Mouse (Mus musculus) kidney, adult 2 months (tissue): Measurements from ENCODE around the gene Iqsec3.

Experiments
- CTCF ChIP-seq: fragments of 200-500 bp; conservative IDR thresholded peaks from 2 replicates; pipeline ENCODE4 v1.5.1; 2011; ENCODE audit warnings: low read depth, mild to moderate bottlenecking, control low read depth, low read length, moderate library complexity, mixed read lengths; ENCODE audit not compliant: insufficient read depth, insufficient read length
- POLR2A ChIP-seq: fragments of 200-500 bp; IDR thresholded peaks from one replicate; pipeline ENCODE4 v1.6.1; 2011; ENCODE audit warnings: low read depth, low read length, control low read depth

DNA sequence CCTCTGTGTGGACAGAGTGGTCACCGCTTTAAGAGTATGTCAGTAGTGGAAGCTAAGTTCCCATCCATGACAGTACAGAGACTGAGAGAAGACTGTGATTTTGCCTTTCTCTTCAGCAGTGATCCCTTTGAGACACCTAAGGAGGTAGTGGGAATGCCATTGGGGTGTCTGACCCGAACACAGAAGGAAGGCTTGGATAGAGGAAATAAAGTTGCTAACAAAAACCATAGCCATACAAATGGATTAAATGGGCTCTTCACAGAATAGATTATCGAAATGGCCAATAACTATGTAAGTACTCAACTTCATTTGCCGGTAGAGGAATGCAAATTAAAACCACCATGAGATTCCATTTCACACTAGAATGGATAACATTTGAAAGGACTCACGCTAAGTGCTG is 17.9 kb upstream of the Iqsec3 start:
- TF ChIP-seq CTCF (no peak), POLR2A (no peak)
